Mouse (Mus musculus) left cerebral cortex, adult 6 months (tissue): ENCODE results near the gene Pyy. TPM values are rescaled to one million over a fixed set of nuclear protein-coding genes. Genes with fewer than 3 reads are reported as not detected.

Experiments
- long read RNA-seq, 2 experiments: library from polyadenylated mRNA; unstranded; transcript quantifications; one replicate each; pipeline ENCODE4 v2.0.0; 2019 to 2020
- polyA plus RNA-seq: library from polyadenylated mRNA; unstranded; fragments of <200 nt; fragmentation: Nextera tagmentation; gene quantifications from 2 replicates; pipeline ENCODE4 v1.2.3, GENCODE M21; 2021

Gene Pyy
- polyA plus RNA-seq: not detected in 2 replicates
- long read RNA-seq, experiment 1: 0 reads
- long read RNA-seq, experiment 2: 0 reads

DNA sequence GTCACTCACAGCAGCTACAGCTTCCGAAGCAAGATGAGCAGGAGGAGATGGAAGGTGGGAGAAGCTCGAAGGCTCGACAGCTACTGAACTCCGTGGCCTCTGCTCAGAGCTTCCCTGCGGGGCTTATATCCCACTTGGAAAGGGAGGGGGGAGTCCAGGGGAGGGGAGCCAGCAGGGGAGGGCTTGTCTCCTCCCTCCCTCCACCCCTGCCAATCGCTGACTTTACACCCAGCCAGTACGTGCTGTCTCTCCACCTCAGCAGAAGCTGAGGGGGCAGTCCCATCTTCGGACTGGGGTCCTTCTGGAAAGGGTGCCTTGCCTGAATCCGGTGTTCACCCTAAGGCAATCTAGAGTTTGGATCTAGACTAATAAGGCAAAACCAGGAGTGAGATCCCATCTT, at the start of gene Pyy:
Gene Pyy, minus strand, starts transcription at position 101 of the 400 bp plus-strand sequence.

DNA sequence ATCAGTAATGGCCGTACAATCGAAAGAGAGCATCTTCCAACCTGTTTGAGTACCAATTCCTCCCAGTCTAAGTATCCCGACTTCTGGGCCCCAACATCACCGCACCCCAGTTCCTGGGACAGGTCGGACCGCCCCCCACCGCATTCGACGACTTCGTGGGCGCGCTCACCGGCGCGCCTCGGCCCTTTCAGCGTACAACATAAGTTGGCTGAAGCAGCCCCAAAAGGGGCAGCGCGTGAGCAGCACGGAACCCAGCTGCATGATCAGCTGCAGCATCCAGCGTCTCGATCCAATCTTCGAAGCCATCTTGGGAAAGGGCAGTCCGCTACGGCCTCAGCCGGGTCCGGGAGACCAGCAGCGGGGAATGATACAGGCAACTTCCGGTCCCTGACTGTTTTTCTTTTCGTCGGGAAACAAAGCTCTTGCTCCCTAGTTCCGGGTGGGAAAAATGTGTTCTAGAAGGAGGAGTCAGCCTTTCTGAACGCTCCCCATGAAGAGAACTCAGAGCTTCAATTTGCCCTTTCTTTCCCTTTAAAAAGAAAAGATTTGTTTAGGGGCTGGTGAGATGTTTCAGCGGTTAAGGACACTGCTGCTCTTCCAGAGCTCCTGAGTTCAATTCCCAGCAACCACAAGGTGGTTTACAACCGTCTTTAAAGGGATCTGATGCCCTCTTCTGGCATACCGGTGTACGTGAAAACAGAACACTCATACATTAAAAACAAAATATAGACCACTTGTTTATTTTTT, 48.6 kb upstream of the Pyy start, which contains the start of gene Tmem101:
Gene Tmem101, minus strand, starts transcription at position 366 of the 747 bp plus-strand sequence.

DNA sequence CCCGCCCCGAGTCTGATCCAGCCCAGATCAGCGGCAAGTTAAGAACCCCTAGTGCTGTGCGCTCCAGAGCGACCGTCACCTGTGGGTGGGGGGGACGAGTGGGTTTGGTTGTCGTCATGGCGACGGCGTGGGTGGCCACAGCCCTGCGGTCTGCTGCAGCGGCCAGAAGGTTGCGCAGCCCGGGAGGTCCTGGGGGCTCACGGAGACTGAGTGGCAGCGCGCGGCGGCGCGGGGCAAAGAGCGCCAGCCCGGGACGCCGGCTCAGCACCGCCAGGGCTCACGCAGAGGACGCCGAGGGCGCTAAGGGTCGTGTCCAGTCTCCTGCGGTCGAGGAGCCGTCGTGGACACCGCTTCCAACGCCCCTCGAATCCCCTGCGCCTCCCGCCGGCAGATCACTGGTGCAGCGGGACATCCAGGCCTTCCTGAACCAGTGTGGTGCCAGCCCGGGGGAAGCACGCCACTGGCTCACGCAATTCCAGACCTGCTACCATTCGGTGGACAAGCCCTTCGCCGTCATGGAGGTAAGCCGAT, 37.9 kb upstream of the Pyy start, which contains the start of gene Nags:
Gene Nags, plus strand, starts transcription at position 43 of the 531 bp plus-strand sequence.

DNA sequence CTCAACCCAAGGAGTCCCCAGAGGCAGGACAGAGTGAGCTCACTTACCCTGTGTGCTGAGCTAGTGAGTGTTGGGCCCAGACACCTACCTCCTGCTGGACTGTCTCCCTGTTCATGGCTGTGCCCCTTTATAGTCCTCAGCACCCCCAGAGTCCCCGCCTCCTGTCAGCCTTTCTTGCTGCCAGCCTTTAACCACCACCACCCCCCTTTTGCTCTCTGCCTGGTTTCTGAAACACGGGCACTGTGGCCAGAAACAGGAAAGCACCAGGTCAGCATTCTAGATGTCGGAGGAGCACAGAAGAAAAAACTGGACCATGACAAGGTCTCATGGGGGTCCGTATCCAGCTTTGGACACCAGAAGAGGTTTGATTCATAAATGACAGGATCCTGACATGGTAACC, 6.4 kb downstream of the Pyy start, which contains the start of gene Ppy:
Gene Ppy, minus strand, starts transcription at position 101 of the 400 bp plus-strand sequence.

DNA sequence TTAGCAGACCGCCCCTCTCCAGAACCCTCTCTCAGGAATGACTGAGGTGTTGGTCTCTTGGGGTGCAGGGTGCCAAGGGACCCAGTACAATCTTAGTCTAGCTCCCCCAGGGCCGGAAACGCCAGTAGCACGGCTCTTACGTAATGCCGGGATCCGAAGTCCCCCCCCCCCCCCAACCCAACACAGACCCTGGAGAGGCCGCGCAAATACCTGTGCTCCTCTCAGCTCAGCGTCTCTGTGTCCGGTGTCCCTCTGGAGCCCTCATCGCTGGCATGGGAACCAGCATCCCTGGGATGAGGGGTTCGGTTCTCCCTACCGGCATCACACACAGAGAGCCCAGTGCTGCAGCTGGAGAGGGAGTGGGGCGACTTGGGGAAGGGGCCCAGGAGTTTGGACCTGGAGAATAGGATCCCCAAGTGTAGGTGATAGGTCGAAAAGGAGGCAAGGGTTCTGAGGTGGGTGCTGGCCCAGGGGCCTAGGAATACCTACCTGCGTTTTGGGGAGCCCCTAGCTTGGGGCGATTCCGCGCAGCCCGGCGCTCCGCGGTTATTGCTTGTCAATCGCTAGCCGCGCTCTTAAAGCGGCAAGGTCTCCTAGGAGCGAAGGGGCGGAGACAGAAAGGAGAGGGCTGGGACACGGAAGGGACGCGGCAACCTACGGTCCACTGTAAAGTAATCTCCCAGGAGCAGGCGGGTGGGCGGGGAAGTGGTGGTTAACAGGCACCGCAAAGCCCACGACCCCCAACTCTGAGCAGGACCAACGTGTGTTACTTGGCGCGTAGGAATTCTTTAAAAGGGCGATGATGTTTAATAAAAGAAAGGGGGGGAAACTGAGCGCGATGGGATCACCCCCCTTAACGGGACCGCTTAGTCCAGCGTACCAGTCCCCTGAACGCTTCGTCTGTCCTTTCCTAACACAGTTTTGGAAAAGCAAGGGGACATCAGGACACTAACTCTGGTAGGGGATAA, 19.4 kb downstream of the Pyy start, which contains the start of gene Mpp2:
Gene Mpp2, minus strand, starts transcription at position 585 of the 968 bp plus-strand sequence.

Other genes starting within 250 kb of the Pyy start
- 0.34 and 0.59 TPM in 2 replicates for gene Meox1, start 213.5 kb downstream of the Pyy start, polyA plus RNA-seq
- not detected in 2 replicates for gene Sost, start 140.8 kb downstream of the Pyy start, polyA plus RNA-seq
- not detected in 2 replicates for gene Cfap97d1, start 123.6 kb downstream of the Pyy start, polyA plus RNA-seq
- 261 and 289 TPM in 2 replicates for gene Dusp3, start 120.8 kb downstream of the Pyy start, polyA plus RNA-seq
- 24.1 and 29.1 TPM in 2 replicates for gene Mpp3, start 79.4 kb downstream of the Pyy start, polyA plus RNA-seq
- 0.13 TPM in 1 of 2 replicates, not detected in the other for gene Cd300lg, start 66.3 kb downstream of the Pyy start, polyA plus RNA-seq
- gene Mpp2, start 19.3 kb downstream of the Pyy start, polyA plus RNA-seq: 31.0 and 37.4 TPM in 2 replicates
- not detected in 2 replicates for gene Ppy, start 6.5 kb downstream of the Pyy start, polyA plus RNA-seq
- 0.06 TPM in 1 of 2 replicates, not detected in the other for gene Nags, start 37.7 kb upstream of the Pyy start, polyA plus RNA-seq
- 35.3 and 47.1 TPM in 2 replicates for gene Tmem101, start 48.6 kb upstream of the Pyy start, polyA plus RNA-seq
- 91.0 and 105 TPM in 2 replicates for gene Lsm12, start 77.5 kb upstream of the Pyy start, polyA plus RNA-seq
- gene G6pc3, start 81.8 kb upstream of the Pyy start, polyA plus RNA-seq: 24.1 and 27.0 TPM in 2 replicates
- 47.8 and 66.9 TPM in 2 replicates for gene Hdac5, start 122.3 kb upstream of the Pyy start, polyA plus RNA-seq
- gene BC030867, start 141.1 kb upstream of the Pyy start, polyA plus RNA-seq: 1.4 and 1.6 TPM in 2 replicates
- gene Asb16, start 160.9 kb upstream of the Pyy start, polyA plus RNA-seq: 0.82 and 1.2 TPM in 2 replicates
- 81.4 and 90.6 TPM in 2 replicates for gene Tmub2, start 177.1 kb upstream of the Pyy start, polyA plus RNA-seq
- 11.1 and 20.7 TPM in 2 replicates for gene Atxn7l3, start 188.8 kb upstream of the Pyy start, polyA plus RNA-seq
- 42.1 and 43.3 TPM in 2 replicates for gene Ubtf, start 211.9 kb upstream of the Pyy start, polyA plus RNA-seq